Mouse (Mus musculus) hindbrain, embryonic 14.5 days (tissue): ENCODE measurements around the gene Bicd2. TPM values are rescaled to one million over a fixed set of nuclear protein-coding genes. Genes with fewer than 3 reads are reported as not detected.

Experiments used
- ATAC-seq: fragments of 200-750 bp; cut with Nextera tagmentation; 2 replicates; pipeline ENCODE4 v1.8.0; 2017; ENCODE audit warnings: moderate number of reproducible peaks, mild to moderate bottlenecking, moderate TSS enrichment, moderate library complexity; ENCODE audit not compliant: low FRiP score
- DNase-seq: peaks from one replicate; pipeline ENCODE4 v3.0.0-alpha.2; 2015; ENCODE audit warnings: low spot score
- H3K27ac ChIP-seq: fragments of 300-500 bp; sonication (generic); 2 replicates; pipeline ENCODE4 v1.5.1; 2014; ENCODE audit warnings: mild to moderate bottlenecking, moderate library complexity
- H3K27me3 ChIP-seq: fragments of 300-500 bp; sonication (generic); 2 replicates; pipeline ENCODE4 v1.6.1; 2014; ENCODE audit warnings: mild to moderate bottlenecking, low read length, mixed read lengths; ENCODE audit not compliant: control insufficient read depth, insufficient read depth
- H3K36me3 ChIP-seq: fragments of 300-500 bp; sonication (generic); replicated peaks from 2 replicates; pipeline ENCODE4 v1.6.1; 2014; ENCODE audit not compliant: control insufficient read depth, insufficient read depth
- H3K4me1 ChIP-seq: fragments of 300-500 bp; sonication (generic); replicated peaks from 2 replicates; pipeline ENCODE4 v1.6.1; 2014; ENCODE audit warnings: antibody characterized with exemption, low read length, mixed read lengths; ENCODE audit not compliant: control insufficient read depth, insufficient read depth
- H3K4me2 ChIP-seq: fragments of 300-500 bp; sonication (generic); replicated peaks from 2 replicates; pipeline ENCODE4 v1.6.1; 2014; ENCODE audit warnings: mild to moderate bottlenecking, moderate library complexity
- H3K4me3 ChIP-seq: fragments of 300-500 bp; sonication (generic); replicated peaks from 2 replicates; pipeline ENCODE4 v1.5.1; 2014; ENCODE audit warnings: mild to moderate bottlenecking, low read length
- H3K9ac ChIP-seq: fragments of 300-500 bp; sonication (generic); 2 replicates; pipeline ENCODE4 v1.6.1; 2014
- H3K9me3 ChIP-seq: fragments of 300-500 bp; sonication (generic); 2 replicates; pipeline ENCODE4 v1.6.1; 2016; ENCODE audit warnings: low read length; ENCODE audit not compliant: control insufficient read depth
- WGBS: fragments of 180-500 bp; shearing (Covaris S2); extraction: QIAGEN DNeasy Blood & Tissue Kit; methylation state at CpG from one replicate; pipeline ENCODE4 v1.1.7; 2014; 5-methylcytosine and 5-hydroxymethylcytosine counted together
- polyA plus RNA-seq: library from polyadenylated mRNA; unstranded; fragments of >200 nt; fragmentation: Nextera tagmentation; extraction: Ambion mirVana; gene quantifications from 2 replicates; pipeline ENCODE4 v1.2.1, GENCODE M21; 2014

The Bicd2 gene
- polyA plus RNA-seq, 1 experiment from 2014 or later = 30.7 TPM

DNA sequence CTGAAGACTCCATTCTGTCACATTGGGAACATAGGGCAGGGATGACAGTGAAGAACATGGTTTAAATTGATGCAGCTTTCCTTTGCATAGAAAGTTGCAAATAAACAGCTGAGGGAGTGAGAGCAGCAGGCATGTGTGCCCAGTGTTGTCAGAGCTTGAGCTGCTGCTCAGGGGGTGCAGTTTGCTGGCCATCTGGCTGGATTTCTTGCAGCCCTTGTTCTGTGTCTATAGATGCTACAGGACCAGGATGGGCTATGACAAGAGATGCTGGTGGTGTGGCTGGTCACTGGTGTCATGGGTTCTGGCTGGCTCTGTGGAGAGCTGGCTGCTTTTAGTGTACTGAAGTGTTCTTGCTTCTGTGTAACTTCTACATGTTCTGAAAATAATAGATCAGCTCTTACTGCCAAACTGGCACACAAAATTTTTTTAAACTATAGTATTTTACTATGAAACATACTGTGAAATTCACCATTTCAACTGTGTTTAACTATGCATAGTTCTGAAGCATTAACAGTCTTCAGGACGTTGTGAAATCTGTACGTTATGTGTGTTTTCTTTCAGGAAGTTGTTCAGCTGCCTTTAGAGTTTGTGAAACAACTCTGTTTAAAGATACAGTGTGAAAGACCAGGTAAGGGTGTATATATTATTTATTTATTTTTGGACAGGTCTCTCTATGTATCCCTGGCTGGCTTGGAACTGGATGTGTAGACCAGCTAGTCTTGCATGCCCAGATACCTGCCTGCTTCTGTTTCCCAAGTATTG lies 92.1 kb downstream of the Bicd2 start:
- Histone ChIP-seq H3K4me2 (no peak overlapping the region), H3K27ac (no peak overlapping the region), H3K4me3 (no peak overlapping the region), H3K27me3 (no peaks in the 10 kb centered on the region), H3K9me3 (no peaks in the 10 kb centered on the region), H3K36me3 (peaks cover 59% of the 10 kb centered on the region), H3K4me1 (no peaks in the 10 kb centered on the region), H3K9ac (no peak overlapping the region)
- no peak for ATAC-seq
- no peak for DNase-seq
- WGBS = 99% methylated on average over 2 of the region's 2 CpGs

DNA sequence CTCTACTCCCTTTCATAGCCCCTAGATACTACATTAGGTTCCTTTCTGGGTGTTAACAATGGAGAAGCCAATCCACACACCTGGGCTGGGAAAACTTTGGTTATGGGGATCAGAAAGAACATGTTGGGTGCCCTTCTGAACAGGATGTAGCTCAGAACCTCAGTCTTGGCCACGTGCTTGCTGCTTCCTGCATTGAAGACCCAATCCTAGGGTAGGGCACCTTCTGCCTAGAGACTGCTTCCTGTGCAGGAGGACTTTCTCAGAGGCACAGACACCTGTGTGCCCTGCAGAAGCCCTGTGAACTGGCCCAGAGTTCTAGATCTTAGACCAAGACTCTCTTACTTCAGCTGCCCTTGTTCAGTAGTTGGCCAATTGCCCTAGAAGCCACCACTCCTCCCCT lies 94.4 kb downstream of the Bicd2 start:
- ATAC-seq (no peak), DNase-seq (no peak)
- 100% methylated on average over 1 of the region's 1 CpGs for WGBS
- Histone ChIP-seq H3K4me2 (no peak overlapping the region), H3K27ac (no peak overlapping the region), H3K9ac (no peak overlapping the region), H3K4me1 (no peaks in the 10 kb centered on the region), H3K27me3 (no peaks in the 10 kb centered on the region), H3K36me3 (peaks cover 72% of the 10 kb centered on the region), H3K4me3 (no peak overlapping the region), H3K9me3 (no peaks in the 10 kb centered on the region)

DNA sequence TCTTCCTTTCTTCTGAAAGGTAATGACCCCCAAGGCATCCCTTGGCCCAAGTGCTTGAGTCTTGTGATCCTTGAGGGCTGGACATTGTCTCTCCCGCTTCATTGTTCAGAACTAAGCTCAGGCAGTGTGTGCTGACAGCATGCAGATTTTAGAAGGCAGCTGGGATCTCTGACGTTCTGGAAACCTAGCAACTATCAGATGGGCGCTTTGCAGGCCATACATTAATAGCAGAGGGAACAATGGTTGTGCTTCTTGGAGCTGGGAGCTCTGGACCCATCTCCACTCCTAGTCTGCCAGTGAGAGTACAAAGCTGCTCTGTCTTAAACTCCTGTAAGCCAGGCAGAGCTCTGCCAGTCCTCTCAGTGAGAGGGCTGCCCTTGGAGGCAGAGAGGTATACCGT lies 94.8 kb downstream of the Bicd2 start:
- Histone ChIP-seq H3K9ac (no peak overlapping the region), H3K4me1 (no peaks in the 10 kb centered on the region), H3K27me3 (no peaks in the 10 kb centered on the region), H3K27ac (no peak overlapping the region), H3K4me2 (no peak overlapping the region), H3K36me3 (peaks cover 73% of the 10 kb centered on the region), H3K4me3 (no peak overlapping the region), H3K9me3 (no peaks in the 10 kb centered on the region)
- 79% methylated on average over 4 of the region's 4 CpGs for WGBS
- DNase-seq (no peak), ATAC-seq (no peak)

Other genes starting within 250 kb of the Bicd2 start
- 23.3 and 28.0 TPM in 2 replicates for gene Wnk2, start 193.6 kb upstream of the Bicd2 start, polyA plus RNA-seq
- gene Ninj1, start 154.1 kb upstream of the Bicd2 start, polyA plus RNA-seq = 33.3 and 33.5 TPM in 2 replicates
- gene Card19, start 125.5 kb upstream of the Bicd2 start, polyA plus RNA-seq = 31.0 and 37.0 TPM in 2 replicates
- gene Susd3, start 92.9 kb upstream of the Bicd2 start, polyA plus RNA-seq = 0.72 and 0.98 TPM in 2 replicates
- 1.5 and 2.2 TPM in 2 replicates for gene Fgd3, start 21.3 kb upstream of the Bicd2 start, polyA plus RNA-seq
- 13.4 and 13.7 TPM in 2 replicates for gene Ippk, start 79.7 kb downstream of the Bicd2 start, polyA plus RNA-seq
- 0.50 and 0.96 TPM in 2 replicates for gene Tes3-ps, start 151.7 kb downstream of the Bicd2 start, polyA plus RNA-seq
- 1.7 and 2.2 TPM in 2 replicates for gene Ecm2, start 163.2 kb downstream of the Bicd2 start, polyA plus RNA-seq
- 0.32 and 0.86 TPM in 2 replicates for gene Aspn, start 202.9 kb downstream of the Bicd2 start, polyA plus RNA-seq
- gene Omd, start 240.9 kb downstream of the Bicd2 start, polyA plus RNA-seq = 0.20 and 0.34 TPM in 2 replicates